Mouse (Mus musculus): Measurements from ENCODE around the gene Icam5.
A peak's percentile ranks its signal among the peaks of the same experiment; 100 is the strongest.
"Not testable (repeated sequence)": the region's sequence is repeated elsewhere in the genome, so short reads cannot be mapped to it uniquely, and the experiment has no call there.

Icam5 gene

DNA sequence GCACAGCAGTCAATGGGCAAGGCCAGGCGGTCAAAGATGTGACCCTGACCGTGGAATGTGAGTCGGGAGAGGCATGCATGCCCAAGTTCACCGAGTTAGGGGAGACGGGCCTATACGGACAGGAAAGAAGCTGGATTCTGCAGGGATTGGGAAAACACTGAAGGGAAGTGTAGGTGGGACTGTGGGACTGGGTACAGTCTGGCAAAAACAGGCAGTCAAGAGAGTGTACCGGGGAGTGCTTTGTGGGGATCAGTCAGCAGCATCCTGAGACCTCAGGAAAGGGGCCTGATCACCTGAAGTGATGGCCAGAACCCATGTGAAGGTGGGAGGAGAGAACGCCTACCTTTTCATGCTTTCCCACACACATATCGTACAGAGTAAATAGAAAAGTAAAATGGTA is 3.7 kb downstream of the Icam5 start:
- no peak for DNase-seq (ENCODE audit: low spot score in 2 of 2)

DNA sequence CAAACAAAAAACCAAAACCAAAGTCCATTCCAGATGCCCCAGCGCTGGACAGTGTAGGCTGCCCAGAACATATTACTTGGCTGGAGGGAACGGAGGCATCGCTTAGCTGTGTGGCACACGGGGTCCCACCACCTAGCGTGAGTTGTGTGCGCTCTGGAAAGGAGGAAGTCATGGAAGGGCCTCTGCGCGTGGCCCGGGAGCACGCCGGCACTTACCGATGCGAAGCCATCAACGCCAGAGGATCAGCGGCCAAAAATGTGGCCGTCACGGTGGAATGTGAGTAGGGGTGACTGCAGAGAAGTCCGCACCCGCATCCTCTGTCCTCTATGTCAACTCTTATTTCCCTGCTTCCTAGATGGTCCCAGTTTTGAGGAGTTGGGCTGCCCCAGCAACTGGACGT is 4.3 kb downstream of the Icam5 start:
- DNase-seq (ENCODE audit: low spot score in 2 of 2) = no peak

DNA sequence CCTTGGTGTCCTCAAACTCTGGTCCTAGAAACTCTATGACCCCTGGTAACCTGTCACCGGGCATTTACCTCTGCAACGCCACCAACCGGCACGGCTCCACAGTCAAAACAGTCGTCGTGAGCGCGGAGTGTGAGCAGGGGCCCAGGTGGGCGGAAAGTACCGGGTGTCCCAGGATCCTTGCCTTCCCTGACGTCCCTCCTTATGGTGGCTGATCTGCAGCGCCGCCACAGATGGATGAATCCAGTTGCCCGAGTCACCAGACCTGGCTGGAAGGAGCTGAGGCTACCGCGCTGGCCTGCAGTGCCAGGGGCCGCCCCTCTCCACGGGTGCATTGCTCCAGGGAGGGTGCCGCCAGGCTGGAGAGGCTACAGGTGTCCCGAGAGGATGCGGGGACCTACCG is 4.8 kb downstream of the Icam5 start:
- DNase-seq (ENCODE audit: low spot score in 2 of 2) = no peak

DNA sequence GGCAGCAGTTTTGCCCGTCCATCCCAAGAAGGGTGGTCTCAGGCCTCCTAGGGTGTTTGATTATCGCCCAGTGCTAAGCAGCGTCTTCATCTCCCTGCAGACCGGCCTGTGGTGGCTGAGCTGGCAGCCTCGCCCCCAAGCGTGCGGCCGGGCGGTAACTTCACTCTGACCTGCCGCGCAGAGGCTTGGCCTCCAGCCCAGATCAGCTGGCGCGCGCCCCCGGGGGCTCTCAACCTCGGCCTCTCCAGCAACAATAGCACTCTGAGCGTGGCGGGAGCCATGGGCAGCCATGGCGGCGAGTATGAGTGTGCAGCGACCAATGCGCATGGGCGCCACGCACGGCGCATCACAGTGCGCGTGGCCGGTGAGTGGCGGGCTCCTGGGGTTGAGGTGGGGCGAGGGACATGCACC is 5.6 kb downstream of the Icam5 start:
- DNase-seq (ENCODE audit: low spot score in 2 of 2) = no peak

DNA sequence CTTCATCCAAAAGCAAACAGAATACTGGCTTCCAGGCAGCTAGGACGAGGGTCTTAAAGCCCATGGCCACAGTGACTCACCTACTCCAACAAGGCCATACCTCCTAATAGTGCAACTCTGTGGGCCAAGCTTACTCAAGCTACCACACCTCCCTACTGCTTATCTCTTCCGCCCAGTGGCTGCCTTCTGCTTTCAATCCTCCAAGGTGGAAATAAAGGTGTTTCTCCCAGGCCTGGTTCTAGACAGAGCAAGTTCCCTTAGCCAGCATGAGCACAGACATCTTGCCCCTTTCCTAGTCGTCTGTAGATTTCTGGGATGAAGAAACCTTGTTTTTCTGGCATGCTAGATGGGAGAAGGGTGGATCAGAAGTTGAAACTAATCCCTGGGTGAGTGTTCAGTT is 7.9 kb downstream of the Icam5 start:
- DNase-seq (ENCODE audit: low spot score in 2 of 2) = no peak

DNA sequence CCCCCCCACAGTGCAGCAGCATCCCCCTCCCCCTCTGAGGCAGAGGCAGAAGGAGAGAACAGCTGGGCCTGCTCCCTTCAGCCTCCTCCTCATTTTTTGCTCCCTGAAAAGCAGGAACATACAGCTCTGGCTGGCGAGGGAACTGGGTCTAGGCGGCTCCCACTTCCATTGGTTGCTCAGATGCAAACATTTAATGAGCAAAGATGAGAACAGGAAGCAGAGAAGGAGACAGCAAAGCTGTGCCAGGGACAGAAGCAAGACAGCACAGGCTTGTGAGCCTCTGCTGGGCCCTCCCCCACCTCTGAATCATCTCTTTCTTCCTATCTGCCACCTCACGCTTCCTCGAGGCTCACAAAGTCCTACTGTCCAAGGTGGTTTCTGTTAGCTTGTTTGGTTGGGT is 9.4 kb downstream of the Icam5 start:
- DNase-seq (ENCODE audit: low spot score in 2 of 2) = no peak

DNA sequence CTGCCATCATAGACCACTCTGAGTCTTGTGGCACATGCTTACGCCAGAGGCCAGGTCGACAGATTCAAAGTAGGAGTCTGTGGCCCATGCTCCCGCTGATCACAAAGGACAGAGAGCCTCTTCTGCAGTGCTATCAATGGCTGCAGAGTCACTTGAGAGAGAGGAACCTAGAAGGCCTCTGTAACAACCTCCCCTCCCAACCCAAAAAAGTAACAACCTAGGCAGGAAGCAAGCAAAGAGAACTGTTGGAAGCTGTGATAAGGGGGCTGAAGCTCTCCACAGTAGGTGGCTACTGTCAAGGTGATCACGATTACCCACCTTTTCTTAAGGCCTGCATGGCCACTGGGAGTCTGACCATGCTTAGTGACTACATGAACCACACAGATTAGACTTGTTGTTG is 11.7 kb downstream of the Icam5 start:
- no peak for DNase-seq (ENCODE audit: low spot score in 2 of 2)

DNA sequence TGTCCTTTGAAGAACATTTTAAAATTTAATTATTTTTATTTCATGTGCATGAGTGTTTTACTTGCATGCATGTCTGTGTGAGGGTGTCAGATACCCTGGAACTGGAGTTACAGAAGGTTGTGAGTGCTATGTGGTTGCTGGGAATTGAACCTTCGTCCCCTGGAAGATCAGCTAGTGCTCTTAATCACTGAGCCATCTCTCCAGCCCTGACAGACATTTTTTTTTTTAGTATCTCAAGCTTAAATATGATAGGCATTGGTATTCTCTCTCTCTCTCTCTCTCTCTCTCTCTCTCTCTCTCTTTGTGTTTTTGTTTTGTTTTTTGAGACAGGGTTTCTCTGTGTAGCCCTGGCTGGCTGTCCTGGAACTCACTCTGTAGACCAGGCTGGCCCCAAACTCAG is 12.9 kb downstream of the Icam5 start:
- DNase-seq (ENCODE audit: low spot score in 2 of 2) = not testable (repeated sequence)

DNA sequence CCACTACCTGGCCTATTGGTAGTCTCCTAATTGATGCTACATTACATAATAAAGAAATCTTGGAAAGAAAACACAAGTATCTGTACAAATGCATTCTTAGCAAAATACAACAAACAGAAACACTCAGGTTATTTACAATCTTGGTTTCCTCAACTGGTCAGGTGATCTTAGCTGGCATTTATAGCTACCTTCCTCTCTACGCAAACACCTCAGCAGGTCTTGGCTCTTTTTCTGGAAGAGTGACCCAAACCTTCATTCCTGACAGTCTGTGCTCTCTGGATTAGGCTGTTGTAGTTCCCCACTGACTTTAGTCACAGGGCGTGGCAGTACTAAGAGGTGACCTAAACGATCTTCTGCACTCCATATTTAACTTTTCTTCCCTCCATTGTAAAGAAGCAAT is 13.4 kb downstream of the Icam5 start:
- no peak for DNase-seq (ENCODE audit: low spot score in 2 of 2)

DNA sequence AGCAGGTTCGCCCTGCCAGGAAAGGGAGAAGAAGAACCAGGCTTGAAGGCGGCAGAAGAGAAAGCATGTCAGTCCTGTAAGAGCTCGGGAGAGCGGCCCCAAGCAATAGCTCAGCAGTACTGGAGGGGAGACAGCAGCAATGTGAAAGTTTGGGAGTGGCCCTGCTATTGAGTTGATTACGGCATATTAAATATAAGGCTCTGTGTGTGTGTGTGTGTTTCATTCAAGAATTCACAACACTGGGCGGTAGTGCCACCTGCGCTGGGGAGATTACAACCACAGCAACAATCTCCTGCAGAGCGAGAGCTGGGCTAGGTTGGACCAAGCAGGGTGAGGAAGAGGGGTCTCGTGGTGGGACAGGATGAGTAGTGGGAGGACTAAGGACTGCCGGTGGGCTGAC is 19.7 kb downstream of the Icam5 start:
- no peak for DNase-seq (ENCODE audit: low spot score in 2 of 2)

DNA sequence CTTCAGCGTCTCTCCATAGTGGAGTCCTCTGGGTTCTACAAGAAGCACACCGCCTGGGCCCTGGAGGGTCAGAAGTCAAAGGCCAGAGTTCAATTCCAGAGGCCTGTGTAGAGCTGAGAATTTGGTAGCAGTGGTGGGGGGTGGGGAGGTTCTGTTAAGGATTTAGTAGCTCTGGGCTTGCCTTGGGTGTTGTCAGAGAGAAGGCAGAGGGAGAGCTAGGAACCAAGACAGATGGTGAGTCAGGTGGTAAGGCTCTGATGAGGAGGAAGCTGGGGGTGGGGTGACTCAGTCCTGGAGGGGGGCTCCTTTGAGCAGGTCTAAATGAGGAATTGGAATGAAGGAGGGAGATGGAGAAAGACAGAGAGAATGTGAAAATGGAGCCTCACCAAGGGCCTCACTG is 31.1 kb downstream of the Icam5 start:
- no peak for DNase-seq (ENCODE audit: low spot score in 2 of 2)

DNA sequence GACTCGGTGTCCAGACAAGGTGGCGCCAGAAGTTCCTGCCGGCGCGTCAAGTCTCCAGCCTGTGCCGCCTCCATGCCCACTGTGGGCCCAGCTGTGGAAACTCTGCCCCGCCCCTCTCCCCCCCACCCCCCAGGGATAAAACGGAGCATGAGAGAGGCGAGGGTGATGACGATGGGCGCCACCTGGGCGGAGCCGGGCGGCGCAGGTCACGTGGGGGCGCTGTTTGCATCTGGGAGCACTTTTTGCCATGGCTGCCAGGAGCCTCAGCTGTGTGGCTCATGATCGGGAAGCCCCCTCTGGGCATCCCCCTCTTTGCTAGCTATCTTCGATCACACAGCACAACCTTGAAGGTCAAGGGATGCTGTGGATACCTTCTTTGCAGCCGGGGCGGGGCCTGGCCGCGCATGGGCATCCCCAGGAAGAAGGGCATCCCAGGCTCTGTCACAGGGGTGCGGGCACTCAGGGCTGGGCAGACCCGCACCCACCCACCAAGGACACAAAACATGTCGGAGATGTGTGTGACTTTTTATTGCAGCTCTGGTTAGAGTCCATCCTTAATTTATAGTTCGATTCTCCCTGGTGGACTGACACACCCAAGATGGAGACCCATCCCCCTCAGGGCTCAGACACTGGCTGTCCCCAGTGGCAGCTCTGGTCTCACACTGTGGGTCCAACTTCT is 35.3 kb downstream of the Icam5 start, which contains the start of gene Zglp1:
Gene Zglp1 (minus strand): TSS at position 88 of the 679 bp plus-strand sequence.
- DNase-seq (ENCODE audit: low spot score in 2 of 2) = no peak

DNA sequence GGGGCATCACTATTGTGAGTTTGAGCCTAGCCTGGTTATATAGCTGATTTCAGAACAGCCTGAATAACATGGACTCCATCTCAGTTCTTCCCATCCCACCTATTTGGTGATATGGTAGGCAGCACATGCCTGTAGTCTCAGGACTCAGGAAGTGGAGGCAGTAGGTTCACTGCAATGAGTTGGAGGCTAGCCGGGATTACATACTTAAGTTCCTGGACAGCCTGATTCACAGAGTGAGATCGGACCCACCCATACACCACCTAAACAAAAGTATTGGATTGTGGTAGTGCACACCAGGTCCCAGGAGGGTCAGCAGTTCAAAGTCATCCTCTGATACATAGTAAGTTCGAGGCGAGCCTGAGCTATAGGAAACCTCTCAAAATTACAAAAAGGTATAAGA is 40.8 kb downstream of the Icam5 start:
- DNase-seq (ENCODE audit: low spot score in 2 of 2) = no peak

DNA sequence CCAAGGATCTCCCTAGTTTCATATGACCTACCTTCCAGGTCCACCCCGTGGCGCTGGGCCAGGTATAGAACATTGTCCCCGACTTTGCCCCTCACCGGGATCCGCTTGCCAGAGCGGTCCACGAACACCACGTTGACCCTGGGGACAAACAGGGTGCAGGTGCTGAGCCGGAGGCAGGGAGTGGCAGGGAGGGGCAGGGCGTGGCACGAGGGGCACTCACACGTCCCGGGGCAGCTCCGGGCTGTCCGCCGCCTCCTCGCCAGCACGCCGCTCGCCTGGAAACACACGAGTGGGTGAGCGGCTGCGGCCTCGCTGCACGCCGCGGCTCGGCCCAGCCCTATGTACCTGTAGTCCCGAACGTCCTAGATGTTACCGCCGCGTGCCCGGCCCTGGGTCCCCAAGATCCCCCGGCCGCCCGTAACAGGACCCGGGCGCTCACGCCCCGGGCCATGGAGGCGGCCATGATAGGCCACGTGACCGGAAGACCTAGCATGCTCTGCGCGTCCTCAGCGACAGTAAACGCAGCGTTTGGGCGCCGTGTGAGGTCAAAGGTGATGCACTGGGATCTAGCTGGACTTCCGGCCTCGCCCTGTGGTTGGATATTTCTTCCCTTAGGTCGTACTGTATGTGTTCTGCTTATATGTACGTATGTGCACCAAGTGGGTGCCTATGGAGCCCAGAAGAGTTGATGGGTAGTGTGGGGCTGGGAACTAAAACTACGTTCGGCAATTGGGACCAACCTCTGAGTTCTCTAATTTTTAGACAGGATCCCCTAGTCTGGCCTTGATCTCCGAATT is 41.4 kb downstream of the Icam5 start, which contains the start of the genes Gm49373 and Fdx1l:
Gene Gm49373 (minus strand): TSS at position 53 of the 797 bp plus-strand sequence.
Gene Fdx1l (minus strand): TSS at position 571 of the 797 bp plus-strand sequence.
- DNase-seq (ENCODE audit: low spot score in 2 of 2) = peak; percentile 65 to 79

DNA sequence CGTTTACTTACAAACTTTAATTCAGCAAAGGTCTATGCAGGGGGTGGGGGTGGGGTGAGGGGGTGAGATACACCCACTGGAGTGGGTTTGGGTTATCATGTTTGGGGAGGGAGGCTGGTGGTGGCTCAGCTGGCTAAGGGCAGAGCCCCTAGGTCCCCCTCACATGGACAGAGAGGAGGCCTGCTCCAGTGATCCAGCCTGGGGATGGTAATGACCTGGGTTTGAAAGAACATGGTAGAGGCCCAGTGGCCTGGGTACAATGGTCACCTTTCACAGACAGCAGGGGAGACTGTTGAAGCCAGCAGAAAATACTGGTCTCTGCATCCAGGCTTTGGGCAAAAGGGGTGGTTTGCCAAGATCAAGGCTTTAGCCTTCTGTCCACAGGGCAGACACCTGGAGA is 42.3 kb downstream of the Icam5 start:
- no peak for DNase-seq (ENCODE audit: low spot score in 2 of 2)

DNA sequence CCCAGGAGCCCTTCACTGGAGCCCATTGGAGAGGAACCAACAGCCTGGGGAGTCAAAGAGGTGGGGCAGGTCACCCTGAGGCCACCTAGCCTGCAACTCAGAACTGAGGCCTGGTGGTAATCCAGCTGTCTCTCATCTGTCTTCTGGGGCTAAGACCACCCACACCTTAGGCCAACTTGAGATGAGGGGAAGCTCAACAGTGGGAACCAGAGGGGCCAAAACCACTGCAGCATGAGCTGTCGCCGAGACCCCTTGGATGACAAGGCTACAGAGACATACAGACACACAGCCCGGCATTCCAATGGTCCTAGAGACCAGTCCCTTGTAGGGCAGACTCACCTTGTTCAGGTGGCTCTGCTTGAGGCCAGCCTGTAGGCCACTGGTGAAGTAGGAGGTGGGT is 43.8 kb downstream of the Icam5 start:
- DNase-seq (ENCODE audit: low spot score in 2 of 2) = no peak

DNA sequence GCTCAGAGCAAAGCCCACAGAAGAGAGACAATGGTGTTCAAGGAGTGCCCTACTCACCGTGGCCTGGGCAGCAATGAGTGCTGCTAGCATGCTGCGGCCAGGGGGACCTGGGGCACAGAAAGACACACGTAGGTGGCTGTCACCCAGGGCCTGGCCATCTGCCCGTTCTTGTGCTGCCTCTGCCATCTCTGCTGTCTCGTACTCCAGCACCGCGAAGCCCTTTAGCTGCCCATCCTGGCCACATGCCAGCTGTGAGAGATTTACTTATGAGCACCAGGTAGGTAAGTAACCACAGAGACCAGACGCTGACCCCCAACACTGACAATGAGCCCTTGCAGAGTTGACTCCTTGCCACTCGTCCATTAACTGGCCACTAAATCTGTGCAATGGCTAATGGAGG is 49.3 kb downstream of the Icam5 start:
- no peak for DNase-seq (ENCODE audit: low spot score in 2 of 2)

DNA sequence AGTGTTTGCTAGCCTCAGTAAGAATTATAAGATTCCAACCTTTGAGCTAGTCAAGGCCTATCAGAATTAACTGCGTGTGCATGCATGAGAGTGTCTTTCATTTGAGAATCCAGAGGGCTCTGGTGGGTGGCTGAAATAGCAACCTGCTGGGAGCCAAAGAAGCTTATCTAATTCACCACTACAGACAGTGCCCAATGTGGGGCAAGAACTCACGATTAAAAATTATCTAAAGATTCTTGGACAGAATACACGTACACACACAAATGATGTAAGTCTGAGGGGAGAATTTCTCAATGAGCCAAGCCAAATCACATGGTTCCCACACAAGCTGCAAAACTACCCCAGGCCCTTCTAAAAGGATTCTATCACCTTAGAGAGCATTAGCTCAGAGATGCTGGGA is 51.5 kb downstream of the Icam5 start:
- DNase-seq (ENCODE audit: low spot score in 2 of 2) = no peak

Data from spleen, postnatal 14 days (tissue).